Mouse (Mus musculus) stomach, postnatal 0 days (tissue): ENCODE measurements around the gene Rbms3.

Source experiments
- CTCF ChIP-seq: IDR thresholded peaks from 2 replicates; pipeline ENCODE4 v1.5.1; 2016; ENCODE audit warnings: antibody characterized with exemption, low read depth, mild to moderate bottlenecking, moderate library complexity
- EP300 ChIP-seq: optimal IDR thresholded peaks from 2 replicates; pipeline ENCODE3; 2016; ENCODE audit warnings: antibody characterized with exemption

DNA sequence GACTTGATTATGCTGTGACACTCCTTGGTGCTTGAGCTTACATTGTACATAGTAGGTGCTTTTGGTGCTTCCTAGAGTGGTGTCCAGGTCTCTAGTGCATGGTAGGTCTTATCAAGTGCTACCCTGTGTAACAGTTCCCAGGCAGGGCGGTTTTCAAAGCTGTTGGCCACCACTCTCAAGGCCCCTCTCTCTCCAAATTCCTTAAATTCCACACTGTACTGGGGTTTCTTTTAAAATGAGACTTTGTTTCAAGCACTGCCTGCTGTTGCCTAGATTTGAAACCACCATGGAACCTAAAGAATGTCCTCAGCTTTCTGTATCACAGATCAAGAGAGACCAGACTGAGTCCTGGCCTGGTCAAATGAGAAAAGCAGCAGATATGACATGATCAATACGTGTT lies 516.1 kb downstream of the Rbms3 start:
- TF ChIP-seq CTCF (no peak), EP300 (no peak)
